Mouse (Mus musculus) ovary, postnatal 14 days (tissue): Measurements from ENCODE around the gene Lhfp.
"Not testable (repeated sequence)": the region's sequence is repeated elsewhere in the genome, so short reads cannot be mapped to it uniquely, and the experiment has no call there.

Experiments
- DNase-seq: peaks from one replicate; pipeline ENCODE4 v3.0.0; 2022; ENCODE audit warnings: low spot score

Lhfp gene

GRCm38 (mm10) chr3:53100210-53100609 lies 58.9 kb downstream of the Lhfp start:
- no peak for DNase-seq

DNA sequence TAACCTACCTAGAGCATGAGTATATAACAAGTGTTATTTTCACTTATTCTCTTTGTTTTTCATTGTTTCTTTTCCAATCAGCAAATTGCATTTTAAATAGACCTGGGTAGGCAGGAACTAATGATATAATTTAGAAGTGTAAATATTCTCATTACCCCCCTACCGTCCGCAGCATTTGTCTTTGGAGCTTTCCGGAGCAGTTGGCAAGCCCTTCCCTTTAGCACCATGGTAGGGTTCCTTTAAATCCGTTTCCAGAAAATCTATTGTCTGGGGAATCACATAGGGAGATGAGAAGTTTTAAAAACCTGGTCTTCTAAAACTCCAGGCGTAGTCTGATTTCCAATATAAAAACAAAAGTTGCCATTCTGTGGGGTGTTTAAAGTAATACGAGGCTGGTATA lies 59.5 kb downstream of the Lhfp start:
- DNase-seq, result no peak

- no peak for DNase-seq
These were observed 60.4 kb downstream of the Lhfp start for GRCm38 (mm10) chr3:53101711-53102110.

DNA sequence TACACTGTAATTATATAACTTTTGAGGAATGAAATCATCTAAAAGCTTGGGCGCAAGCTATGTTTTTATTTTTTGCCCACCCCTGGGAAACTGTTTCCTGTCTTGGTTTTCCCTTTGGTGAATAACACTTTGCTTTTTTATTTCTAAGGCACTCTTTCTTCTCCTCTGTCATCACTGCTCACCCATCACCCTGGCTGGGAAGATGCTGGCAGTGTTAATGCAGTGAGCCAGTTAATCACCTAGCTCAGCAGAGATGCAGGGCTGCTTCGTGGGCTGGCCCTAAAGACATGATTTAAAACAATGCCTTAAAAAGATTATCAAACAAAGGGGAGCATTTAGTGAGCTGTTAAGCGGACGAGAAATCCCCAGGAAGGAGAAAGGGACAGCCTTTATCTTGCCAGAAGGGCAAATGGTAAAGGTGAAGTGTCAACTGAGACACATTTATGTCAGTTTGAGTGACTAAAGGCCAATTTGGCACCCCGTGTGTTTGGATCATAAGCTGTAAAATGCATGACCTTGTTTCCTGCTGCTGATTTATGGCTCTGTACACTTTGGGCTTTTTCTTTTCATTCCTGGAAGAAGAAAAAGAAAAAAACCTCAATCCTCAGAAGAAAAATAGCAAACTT lies 60.9 kb downstream of the Lhfp start:
- DNase-seq, result no peak

DNA sequence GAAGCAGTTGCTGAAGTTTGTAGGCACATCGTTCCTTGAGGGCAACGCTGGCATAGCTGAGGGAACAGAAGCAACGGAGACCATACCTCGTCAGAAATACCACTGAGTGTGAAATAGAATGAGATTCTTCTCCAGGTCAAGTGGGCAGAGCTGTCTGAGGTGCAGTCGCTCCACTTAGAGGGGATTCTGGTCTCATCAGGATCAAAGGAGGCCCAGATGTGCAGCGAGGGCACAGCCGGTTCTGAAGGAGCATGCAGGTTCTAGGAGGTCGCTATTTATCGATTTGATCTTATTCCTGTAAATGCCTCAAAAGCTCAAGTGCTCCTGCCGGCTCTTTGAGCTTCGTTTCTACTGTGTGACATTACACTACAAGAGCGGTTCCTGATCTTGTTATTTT lies 61.4 kb downstream of the Lhfp start:
- DNase-seq, result no peak

DNA sequence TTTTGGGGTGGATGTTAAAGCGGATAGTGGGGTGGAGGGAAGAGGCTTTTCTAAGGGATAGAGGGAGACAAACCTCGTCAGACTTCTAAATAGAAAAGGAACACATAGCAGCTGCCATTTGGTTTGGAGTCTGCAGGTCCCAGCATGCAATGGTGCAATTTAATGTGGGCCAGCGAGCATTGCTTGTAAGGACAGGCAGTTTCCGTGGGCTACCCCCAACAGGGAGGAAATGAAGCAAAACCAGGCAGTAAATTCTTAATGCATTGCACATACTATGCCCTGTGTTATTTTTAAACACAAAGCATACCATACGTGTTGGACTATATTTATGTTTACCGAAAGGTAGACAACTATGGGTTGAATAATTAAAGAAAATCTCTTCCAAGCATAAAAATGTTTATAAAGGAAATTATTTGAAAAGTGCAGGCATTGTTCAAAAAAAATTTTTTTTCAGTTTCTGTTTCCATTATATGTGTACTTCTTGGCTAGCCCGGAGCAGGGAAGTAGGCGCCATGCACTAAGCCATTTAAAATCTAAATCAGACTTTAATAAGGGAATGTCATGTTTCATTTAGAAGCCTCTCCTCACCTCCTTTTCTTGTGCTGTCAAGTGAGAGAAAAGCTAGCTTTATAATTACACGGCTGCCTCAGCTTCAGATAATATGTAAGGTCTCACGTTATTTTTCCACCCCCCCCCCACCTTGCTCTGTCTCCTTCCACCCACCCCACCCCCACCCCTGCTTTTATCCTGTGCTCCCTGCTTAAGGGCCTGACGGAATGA lies 67.5 kb downstream of the Lhfp start:
- no peak for DNase-seq

GRCm38 (mm10) chr3:53109879-53110278 lies 68.6 kb downstream of the Lhfp start:
- no peak for DNase-seq

DNA sequence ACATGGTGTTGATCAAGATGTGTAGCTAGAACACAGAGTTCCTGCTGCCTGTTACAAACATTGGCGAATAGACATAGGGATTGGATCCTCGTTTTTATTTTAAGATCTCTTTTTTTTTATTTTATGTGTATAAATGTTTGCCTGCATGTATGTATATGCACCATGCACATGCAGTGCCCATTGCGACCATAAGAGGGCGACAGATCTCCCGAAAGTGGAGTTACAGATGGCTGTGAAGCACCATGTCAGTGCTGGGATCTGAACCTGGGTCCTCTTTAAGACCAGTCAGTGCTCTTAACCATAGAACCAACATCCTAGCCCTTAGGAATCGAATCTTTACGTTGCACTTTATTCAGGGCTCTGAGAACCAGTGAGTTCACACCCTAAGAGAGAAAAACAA lies 70.7 kb downstream of the Lhfp start:
- no peak for DNase-seq

DNA sequence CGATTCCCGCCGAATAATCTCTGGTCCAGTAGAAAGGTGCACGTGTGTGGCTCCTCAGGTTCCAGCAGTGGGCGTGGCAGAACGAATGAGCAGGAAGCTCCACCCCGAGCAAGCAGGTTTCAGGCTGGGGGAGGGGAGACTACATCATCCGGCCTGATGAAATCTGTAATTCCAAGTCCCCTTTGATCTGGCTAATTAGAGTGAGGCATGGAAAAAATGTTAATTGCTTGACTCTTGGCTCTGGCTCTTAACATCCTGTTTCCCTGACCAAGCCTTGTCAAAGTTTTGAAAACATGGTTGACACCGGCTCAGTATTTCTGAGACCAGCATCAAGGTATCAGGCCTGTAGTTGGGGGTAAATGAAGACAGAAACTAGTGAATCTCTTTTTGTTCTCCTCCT lies 77.4 kb downstream of the Lhfp start:
- not testable (repeated sequence) for DNase-seq

GRCm38 (mm10) chr3:53119978-53120377 lies 78.7 kb downstream of the Lhfp start:
- DNase-seq, result no peak

GRCm38 (mm10) chr3:53125495-53125894 lies 84.2 kb downstream of the Lhfp start:
- DNase-seq, result no peak

GRCm38 (mm10) chr3:53138785-53139184 lies 97.5 kb downstream of the Lhfp start:
- DNase-seq, result no peak

DNA sequence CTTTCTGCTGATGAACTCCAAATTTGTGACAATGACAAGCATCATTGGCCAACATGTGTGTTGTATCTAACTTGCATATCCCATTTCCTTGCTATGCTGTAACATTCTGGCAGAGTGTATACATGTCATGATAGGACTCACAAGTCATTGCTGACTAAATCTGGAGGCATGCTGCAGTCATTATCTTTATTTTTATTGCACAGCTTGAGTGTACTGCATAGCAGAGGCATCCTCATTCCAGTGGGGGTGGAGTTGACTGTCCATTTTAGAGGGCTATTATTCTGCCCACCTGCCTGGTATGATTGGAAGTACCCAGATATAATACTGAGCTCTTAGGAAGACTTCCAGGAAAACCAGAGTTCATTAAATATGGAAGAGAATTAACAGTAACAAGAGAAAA lies 97.9 kb downstream of the Lhfp start:
- no peak for DNase-seq

DNA sequence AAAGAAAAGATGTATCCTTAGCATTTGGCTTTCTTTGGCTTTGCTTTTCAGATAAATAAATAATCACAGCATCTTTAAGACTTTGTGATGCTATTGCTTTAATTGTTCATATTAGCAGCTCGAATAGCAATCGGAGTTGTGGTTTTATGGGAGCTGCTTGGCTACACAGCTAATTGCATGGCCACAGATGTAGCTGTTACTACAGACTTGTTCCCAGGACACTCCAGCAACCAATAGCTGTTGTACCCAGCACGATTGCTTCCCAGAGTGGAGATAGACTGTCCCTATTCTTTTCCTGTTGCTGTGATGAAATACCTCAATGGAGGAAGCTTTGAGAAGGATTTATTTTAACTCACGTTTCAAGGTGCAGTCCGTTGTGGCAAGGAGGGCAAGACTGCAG lies 98.3 kb downstream of the Lhfp start:
- DNase-seq, result no peak

GRCm38 (mm10) chr3:53142528-53142927 lies 101.2 kb downstream of the Lhfp start:
- DNase-seq, result no peak

- DNase-seq, result no peak
These were observed 104.2 kb downstream of the Lhfp start for GRCm38 (mm10) chr3:53145526-53145925.

- no peak for DNase-seq
These were observed 104.6 kb downstream of the Lhfp start for GRCm38 (mm10) chr3:53145946-53146345.

GRCm38 (mm10) chr3:53147001-53147400 lies 105.7 kb downstream of the Lhfp start:
- DNase-seq, result no peak

DNA sequence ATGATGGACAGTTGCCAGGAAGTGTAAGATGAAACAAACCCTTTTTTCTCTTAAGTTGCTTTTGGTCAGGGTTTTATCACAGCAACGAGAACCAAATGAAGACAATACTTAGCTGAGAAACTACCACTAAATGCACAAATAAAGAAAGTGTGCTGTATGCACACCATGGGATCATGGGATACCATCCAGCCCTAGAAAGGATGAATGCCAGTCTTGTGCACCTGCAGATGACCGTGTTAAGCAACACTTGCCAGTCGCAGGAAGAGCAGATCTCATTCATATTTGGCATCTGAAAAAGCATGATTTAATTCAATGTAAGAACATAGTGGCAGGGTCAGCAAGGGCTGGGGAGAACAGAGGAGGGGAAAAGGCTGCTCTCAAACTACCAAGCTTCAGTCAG lies 107.4 kb downstream of the Lhfp start:
- no peak for DNase-seq

DNA sequence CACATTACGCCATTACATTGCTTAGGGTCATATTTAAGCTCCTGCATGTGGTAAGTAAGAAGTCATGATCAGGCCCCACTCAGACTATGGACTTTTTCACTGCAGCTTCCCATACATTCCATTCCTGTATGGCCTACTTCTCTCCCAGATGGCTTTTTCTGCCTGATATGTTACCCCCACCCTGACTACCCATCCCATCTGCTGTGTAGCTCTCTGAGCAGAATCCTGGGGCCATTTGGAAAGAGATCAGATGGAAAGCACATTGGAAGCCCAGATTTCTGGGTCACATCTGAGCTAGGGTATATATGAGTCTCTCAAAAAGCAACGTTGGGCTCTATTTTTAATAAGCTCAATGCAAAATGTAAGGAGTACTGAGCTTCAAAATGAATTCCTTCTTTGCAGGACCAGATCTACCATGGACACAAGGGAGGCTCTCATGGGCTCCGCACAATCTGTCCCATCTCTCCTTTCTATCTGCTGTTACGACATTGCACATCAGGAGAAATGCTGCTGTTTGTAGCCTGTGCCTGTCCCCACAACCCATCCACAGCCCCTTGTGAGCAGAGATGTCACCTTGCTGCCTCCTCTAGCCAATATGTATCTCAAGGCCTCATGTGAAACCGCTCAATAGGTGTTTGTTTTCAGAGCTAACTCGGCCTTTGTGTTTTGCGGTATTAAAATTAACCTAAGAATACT lies 108.4 kb downstream of the Lhfp start:
- DNase-seq, result no peak

DNA sequence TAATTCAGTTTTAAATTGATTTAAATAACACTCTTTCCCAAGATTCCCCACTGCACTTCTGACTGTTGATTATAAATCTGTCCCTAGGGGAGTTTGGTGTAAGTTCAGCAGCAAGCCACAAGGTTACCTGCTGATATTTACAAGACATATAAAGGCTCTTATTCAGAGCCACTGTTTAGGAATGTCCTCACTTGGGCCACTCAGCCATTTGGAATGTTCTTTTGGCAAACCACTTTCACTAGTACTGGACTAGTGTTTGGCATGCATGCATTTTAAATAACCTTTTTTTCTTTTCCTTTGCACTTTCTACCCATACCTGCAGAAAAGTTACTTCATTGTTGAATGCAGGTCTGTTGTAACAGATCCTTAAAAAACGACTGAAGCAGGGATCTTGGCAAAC lies 109.8 kb downstream of the Lhfp start:
- DNase-seq, result no peak

GRCm38 (mm10) chr3:53151607-53152006 lies 110.3 kb downstream of the Lhfp start:
- no peak for DNase-seq

DNA sequence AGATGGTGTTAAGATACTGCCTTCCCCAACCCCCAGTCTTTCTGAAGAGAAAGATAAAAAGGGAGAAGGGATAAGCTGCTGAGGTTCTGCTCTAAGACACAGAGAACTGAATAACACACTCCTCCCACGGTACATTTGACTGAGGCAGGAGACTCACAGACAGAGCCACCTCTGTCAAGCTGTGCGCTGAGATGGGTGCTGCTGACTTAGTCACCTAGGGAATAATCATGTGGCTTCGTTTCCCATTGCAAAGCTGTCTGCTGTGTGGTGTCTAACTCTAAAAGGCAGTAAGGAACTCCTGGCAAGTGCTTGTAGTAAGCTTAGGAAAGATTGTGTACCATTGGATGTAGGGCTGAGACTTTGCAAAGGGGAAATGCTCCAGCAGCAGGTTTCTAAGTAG lies 120.6 kb downstream of the Lhfp start:
- no peak for DNase-seq
